Mouse (Mus musculus): Measurements from ENCODE around the gene Hes6. TPM values are rescaled to one million over a fixed set of nuclear protein-coding genes. Genes with fewer than 3 reads are reported as not detected.

Gene Hes6
- total RNA-seq, 2 experiments from 2014 or later = 16.6 to 18.3 TPM

DNA sequence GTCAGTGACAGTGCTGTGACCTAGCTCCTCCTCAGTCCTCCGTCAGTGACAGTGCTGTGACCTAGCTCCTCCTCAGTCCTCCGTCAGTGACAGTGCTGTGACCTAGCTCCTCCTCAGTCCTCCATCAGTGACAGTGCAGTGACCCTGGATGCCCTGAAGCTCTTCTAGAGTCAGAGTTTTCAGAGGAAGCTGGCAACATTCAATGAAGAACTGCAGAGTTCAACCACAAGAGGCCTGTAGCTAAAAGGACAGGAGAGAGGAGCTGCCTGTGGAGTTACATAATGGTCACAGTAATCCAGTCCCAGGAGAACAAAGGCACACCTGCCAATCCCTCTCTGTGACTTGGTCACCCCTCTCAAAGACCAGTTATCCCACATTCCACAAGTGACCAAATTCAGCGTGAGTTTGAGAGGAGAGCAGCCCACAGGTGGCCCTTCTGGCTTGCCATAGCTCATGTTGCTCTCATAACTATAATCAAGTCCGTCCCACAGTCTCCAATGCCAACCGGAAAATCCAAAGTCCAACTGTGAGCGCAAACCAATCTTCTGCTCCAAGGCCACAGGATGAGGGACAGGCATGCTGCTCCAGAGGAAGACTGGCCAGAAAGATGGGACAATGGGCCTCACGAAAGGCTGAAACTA, 28.6 kb upstream of the Hes6 start:
- DNase-seq (ENCODE audit: low spot score) = no peak
- intact Hi-C loops (cut with DNase I) = no loop called here

DNA sequence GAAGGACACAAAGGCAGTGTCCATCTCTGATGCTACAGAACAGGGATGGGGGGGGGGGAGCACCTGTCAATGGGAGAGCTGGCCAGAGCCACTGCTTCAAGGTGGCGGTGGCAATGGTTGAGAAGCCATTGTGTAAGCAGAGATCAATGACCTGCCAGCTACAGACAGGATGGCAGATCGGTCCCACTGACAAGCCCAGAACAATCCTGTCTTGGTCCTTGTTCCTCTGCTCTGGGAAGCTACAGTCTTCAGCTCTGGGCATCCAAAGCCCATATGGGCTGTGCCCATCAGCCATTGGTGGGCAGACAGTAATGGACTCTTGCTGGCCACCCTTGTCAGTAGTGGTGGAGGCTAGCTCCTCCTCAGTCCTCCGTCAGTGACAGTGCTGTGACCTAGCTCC, 28.0 kb upstream of the Hes6 start:
- intact Hi-C loops (cut with DNase I) = no loop called here

DNA sequence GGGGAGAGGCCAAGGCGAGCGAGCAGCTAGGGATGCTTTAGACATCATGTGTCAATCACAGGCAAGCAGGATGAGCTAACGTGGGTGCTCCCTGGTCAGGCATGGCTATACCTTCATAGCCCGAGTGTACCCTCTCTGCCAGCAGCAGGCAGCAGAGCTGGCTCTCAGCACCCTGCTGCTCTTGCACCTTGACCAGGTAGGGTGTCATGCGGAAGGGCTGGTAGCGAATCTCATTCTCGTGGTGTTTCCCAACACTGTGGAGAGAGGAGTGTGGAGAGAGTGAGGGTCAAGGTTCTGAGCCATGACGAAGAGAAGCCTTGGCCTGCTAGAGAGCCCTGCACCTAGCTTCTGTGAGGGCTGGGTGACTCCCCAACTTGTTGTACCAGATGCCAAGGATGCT, 25.9 kb upstream of the Hes6 start:
- intact Hi-C loops (cut with DNase I) = no loop called here
- no peak for DNase-seq (ENCODE audit: low spot score)

More for the DNA sequence above, 28.0 kb upstream of the Hes6 start:
- DNase-seq (ENCODE audit: low spot score) = no peak

DNA sequence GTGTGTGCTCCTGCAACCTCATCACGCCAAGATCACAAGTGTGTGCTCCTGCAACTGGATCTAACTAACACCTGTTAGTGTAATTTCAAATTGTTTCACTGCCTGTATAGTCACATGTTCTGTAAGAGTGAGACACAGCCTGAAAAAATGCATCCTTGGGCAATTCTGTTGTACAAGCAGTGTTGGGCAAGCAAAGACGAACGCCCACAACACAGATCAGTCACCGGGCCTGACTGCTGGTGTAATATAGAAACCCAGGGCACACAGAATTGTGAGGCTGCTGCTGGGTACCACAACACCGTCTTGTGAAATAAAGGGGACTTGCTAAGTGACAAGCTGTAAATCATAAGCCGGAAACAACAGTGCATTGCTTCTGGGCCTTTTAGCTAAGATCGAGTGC, 23.7 kb upstream of the Hes6 start:
- intact Hi-C loops (cut with DNase I) = no loop called here
- no peak for DNase-seq (ENCODE audit: low spot score)

DNA sequence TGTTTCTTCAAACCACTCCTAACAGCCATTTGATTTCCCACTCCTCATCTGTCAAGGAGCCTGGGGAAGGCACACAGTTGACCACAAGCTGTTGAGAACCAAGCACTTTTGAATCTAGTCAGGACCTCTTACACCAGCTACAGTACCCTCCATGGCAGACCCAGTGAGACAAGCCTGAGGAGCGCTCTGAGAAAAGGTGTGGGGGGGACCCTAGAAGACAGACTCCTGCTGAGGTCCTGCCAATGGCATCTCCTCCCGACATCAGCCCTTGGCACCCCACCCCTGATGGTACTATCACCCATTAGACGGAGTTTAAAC, 23.2 kb upstream of the Hes6 start:
- DNase-seq (ENCODE audit: low spot score) = no peak
- intact Hi-C loops (cut with DNase I) = no loop called here

DNA sequence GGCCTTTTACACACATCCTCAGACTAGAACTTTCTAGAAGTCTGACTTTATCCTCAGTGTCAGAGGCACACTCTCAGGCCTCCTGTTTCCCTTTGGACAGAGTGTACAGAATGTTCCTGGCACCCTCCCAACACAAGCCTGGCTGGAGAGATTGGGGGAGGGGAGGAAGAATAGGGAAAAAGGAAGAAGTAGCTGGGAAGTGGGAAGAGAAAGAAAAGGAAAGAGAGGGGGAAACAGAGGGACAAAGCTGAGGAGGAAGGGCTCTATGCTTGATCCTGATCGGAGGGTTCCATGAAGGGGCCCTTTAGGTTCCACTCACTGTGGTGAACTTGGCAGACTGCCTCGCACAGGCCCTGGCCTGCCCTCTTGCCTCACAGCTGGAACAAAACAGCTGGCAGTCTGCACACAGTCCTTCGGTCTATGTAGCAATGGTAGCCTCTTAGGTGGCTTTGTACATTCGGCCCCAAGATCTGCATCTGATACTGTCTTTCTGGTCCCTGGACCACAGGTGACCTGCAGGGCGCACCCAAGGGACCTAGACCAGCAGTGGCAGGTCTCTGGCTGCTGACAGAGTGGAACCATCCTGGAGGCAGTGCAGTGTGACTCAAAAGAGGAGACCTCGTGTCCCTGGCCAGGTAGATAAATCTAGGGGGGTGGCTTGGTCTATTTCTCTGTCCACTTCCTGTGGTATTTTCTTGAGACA, 22.7 kb upstream of the Hes6 start:
- intact Hi-C loops (cut with DNase I) = no loop called here
- DNase-seq (ENCODE audit: low spot score) = peak; percentile 74

DNA sequence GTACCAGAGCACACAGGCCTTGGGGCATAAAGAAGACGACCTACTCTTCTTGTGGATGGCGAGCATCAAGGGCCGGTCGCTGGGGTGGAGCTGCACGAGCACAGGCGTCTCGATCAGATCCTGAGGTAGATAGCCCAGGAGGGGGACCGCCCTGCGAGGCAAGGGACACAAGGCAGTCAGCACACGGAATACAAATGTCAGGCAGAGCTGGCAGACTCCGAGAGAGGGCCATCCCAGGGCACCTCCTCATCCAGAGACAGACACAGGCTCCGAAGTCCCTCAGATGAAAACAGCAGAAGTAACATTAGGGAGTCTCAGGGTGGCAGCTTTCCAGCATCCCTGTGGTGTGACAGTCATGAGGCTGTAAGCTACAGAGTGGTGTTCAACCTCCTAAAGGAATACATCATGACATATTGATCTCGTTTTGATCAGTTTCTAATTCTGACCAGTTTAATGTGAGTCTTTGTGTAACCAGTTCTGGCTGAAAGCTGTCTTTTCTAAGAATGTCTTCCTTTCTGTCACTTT, 21.8 kb upstream of the Hes6 start:
- DNase-seq (ENCODE audit: low spot score) = no peak
- intact Hi-C loops (cut with DNase I) = no loop called here

DNA sequence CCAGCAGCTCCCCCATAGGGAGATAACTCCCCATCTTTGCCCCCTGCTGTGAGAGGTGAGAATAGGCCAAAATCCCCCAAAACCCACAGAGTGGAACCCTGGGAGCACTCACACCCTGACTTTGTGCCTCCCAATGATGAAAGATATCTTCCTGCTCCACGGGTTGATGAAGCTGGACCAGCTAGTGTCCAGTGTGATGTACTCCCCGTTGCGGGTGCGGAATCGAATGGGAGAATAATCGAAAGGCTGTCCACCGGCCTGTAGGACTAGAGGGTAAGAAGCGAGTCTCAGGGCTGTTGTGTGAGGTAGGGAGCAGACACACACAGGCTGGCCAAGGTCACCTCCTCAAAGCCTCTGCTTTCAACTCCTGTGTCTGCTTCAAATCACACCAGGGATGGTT, 21.1 kb upstream of the Hes6 start:
- intact Hi-C loops (cut with DNase I) = no loop called here
- DNase-seq (ENCODE audit: low spot score) = no peak

DNA sequence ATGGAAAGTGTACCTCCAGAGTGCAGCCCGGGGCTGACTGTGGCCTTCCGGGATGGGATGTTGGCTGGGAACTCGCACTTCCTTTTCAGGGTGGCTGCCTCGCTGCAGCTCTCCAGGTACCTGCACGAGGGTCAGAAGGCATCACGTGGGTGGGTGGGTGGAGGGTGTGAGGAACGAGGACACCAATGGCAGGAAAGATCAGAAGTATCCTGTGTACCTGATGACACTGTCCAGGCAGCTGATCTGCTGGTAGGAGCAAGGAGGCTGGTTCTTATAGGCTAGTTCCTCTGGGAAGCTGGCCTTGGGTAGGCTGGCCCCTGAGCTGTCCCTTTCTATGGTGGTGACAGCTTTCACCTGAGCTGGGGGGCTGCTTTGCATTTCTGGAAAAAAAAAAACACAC, 16.9 kb upstream of the Hes6 start:
- intact Hi-C loops (cut with DNase I) = no loop called here
- no peak for DNase-seq (ENCODE audit: low spot score)

DNA sequence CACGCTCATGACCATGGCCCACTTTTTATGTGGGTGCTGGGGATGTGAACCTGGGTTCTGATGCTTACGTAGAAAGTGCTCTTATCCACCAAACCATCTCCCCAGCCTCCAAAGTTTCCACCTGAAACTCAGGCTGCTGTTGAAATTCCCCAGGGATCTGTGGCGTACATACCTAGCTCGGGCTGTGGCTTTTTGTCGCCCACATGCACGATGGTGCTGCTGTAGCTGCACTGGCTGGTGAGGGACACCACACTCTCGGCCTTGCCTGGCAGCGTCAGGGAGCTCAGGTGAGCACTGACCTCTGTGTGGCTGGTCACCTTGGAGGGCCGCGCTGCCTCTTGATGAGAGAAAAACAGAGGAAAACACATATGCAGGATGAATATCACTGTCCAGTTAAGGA, 15.4 kb upstream of the Hes6 start:
- DNase-seq (ENCODE audit: low spot score) = no peak
- intact Hi-C loops (cut with DNase I) = no loop called here

DNA sequence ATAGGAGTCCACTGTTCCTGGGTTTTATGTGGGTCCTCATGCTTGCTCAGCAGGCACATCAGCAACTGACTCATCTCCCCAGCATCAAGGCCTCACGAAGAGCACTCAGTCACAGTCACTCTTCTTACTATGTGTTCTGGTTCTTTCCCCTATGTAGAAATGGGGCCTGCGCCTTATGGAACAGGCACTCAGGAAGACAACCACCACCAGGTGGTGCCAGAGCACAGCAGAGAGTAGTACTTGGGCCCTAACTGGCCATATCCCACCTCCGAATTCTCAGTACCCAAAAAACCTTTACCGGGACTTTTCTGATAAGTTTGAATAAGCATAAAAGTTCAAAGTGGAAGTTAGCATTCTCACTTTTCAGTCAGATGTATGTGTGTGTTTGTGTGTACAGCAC, 14.8 kb upstream of the Hes6 start:
- peak; percentile 55 for DNase-seq (ENCODE audit: low spot score)
- intact Hi-C loops (cut with DNase I) = loop anchor here (1.0 kb wide), 2 partner anchors 31 to 55 kb away; partner anchors contain the start of gene Per2

DNA sequence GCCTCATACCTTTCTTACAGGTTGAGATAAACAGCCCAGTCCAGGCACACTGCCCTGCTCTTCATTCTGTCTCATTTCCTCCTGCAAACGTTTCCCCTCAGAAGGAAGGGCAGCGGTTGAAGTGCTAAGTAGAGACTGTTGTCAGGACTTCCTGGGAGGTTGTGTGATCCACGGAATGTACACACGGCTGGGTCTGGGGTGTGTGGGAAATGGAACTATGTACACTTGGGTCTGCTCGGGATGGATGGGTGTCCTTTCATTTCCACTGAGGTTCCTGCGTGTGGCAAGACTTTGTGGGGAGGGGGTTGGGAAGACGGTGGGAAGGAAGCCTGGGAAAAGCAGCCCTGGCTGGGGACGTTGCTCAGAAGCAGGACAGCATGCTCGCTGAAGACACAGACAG, 12.6 kb upstream of the Hes6 start:
- DNase-seq (ENCODE audit: low spot score) = no peak
- intact Hi-C loops (cut with DNase I) = no loop called here

DNA sequence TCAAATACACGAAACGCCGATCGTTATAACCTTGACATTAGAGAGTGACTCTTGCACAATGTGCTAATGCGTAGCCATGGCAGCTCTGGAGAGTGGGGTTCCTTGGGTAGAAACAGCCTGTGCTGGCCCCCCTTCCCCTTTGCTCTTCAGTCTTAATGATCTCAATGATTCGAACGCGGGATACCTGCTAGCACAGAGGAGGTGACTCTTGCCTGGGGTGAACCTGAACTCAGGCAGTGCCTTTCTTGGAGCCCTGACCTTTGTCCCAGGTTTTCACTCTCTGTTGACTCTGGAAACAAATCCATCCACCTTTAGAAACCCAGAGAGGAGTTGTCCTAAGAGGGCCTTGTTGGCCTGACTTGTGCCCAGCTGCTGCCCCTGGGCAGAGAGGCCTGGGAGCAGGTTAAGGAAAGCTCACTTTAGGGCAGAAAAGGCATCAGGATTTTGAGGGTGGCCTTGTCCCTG, 6.8 kb upstream of the Hes6 start:
- intact Hi-C loops (cut with DNase I) = no loop called here
- no peak for DNase-seq (ENCODE audit: low spot score)

DNA sequence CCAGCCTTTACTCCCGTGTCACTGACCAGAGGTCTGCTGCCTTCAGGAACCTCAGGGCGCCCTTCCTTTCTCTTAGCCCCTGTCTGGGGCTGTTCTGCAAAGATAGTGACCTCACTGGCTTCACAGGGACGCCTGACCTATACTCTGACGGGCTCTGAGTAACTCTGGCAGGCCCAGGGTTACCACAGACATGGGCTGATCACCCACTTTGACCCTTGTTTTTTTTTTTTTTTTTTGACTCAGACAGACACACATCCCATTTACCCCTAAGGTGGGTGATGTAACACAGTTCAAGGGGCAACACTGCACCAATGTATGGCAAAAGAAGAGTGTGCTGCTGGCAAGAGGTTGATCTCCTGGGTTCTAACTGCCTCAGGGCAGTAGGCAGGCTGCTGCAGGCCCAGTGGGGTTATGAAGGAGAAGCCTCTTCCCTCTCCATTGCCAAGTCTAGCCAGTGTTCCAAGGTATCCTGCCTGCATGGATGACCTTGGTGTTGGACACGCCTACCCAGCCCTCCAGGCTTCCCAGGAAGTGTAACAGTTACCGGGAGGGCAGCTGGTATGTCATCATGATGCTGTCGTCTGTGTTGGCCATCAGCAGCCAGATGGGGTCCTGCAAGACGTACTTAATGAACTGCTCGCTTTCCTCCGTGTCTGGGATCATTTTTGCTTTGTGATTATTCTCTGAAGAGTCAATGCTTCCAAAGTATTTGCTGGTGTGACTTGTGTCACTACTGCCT, 6.2 kb upstream of the Hes6 start:
- intact Hi-C loops (cut with DNase I) = no loop called here
- no peak for DNase-seq (ENCODE audit: low spot score)

DNA sequence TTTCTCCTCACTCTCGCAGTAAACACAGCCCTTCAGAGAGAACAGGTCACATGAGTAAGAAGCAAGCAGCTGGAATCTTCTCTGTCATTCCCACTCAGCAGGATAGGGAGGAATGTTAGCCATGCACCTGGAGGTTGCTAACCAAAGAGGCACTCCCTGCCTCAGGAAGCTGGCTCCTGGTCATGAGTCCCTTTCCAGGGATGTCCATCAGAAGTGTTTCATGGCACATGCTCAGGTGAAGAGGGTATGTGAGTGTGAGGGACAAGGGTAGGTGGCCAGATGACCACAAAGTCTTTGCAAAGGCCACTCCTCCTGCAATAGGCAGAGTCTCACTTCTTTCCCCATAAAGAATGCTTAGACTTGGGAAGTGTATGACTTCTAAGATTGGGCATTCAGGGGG, 4.2 kb upstream of the Hes6 start:
- no peak for DNase-seq (ENCODE audit: low spot score)

DNA sequence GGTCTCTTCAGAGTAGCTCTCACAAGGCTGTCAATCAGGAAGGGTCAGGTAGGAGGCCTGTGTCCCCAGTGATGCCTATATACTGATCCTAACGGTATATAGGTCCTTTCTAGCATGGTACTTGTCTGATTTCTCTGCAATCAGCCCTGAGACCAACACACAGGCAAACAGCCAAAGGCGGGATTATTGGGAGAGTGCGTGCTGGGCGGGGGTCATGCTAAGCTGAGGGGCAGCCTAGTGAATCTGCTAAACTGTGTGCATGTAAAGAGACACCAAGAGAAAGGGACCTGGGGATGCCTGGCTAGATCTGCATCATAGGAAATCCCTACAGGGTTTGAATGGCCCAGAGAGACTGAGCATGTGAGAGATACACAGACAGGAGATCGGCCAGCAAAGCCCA, 1.5 kb upstream of the Hes6 start:
- no peak for DNase-seq (ENCODE audit: low spot score)
- intact Hi-C loops (cut with DNase I) = no loop called here

More for the DNA sequence above, 4.2 kb upstream of the Hes6 start:
- intact Hi-C loops (cut with DNase I) = no loop called here

DNA sequence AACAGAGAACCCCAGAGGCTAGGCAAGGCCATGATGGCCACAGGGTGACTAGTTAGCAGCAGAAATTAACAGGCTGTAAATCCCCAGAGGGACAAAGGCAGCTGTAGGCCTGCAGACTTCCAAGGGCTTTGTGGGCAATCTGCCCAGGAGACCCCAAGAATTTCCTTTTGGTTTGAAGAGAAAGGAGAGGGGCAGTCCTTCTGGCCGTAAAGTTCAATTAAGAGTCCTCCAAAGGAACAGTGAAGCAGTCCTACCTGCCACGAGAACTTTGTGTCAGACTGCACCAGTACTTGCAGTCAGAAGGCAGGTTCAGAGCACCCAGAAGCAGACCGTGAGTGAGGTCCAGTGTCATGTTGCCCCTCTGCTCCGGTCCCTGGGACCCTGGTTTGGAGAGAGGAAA, 1.1 kb upstream of the Hes6 start:
- intact Hi-C loops (cut with DNase I) = no loop called here
- DNase-seq (ENCODE audit: low spot score) = no peak

DNA sequence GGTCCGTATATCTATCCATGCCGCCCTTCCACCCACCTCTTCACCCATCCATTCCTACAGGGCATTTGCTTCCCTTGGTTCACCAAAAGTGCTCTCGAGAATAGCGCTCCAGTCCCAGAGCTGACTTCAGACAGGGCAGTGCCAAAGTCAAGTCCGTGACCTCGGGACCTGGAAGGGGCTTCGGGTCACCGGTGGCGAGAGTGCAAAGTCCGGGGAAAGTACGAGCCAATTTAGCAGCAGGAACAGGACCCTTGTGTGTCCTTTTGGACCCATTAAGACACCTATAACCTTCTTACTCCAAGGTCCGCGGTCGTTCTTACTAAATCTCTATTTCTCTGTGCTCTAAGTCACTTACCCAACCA, 321 bp downstream of the Hes6 start:
- no peak for DNase-seq (ENCODE audit: low spot score)
- intact Hi-C loops (cut with DNase I) = no loop called here

DNA sequence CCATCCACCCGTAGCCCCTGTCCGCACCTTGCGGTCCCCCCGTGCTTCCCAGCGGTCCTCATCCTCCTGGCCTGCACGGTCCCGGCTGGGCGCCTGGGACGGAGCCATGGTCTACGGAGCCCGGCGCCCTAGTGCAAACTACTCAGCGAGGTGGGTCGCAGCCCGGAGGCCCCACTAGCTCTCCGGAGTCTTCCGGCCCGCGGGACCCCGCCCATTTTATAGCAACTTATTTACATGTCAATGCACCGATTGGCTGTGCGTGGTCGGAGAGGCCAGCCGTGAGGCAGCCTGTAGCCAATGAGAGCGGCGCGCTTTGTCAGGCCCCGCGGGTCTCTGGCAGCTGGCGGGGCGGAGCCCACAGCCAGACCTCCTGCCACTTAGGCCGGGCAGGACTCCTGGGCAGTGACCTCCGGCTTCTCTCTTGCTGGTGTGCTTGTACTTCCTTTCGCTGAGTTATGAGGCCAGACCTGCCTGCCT, 770 bp downstream of the Hes6 start:
- DNase-seq (ENCODE audit: low spot score) = peak; percentile 95
- intact Hi-C loops (cut with DNase I) = no loop called here

DNA sequence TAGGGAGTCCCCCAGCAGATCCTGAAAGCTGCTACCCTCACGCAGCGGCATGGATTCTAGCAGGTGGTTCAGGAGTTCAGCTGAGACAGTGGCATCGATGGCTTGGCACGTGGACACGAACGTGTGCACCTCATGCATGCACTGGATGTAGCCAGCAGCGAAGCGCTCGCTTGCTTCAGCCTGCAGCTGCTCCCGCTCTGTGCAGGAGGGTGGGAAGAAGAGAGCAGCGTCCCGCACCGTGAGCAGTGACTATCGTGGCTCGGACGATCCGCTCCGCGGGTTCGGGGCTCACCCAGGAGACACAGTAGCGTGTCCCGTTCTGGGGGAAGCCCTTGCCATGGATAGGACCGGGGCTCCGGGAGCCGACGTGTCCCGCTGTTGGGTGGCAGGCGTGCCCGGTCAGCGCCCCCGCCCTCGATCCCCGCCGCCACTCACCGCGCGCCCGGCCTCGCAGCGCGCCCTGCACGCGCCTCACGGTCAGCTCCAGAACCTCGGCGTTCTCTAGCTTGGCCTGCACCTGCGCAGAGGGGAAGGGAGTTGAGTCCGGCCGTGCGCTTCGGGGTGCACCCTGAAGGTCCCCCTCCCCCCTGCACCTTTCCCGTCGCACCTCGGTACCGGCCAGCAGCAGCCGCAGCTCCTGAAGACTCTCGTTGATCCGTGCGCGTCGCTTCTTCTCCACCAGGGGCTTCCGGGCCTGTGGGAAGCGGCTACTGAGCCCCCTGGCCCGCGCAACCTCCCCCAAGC, 1.4 kb downstream of the Hes6 start:
- DNase-seq (ENCODE audit: low spot score) = no peak
- intact Hi-C loops (cut with DNase I) = no loop called here

Data from heart, postnatal 25 days (tissue).